Mouse (Mus musculus) testis, postnatal 10 days (tissue): ENCODE data around the gene Plekhh2.
"Not testable (repeated sequence)": the region's sequence is repeated elsewhere in the genome, so short reads cannot be mapped to it uniquely, and the experiment has no call there.

ENCODE experiments used
- DNase-seq: peaks from one replicate; pipeline ENCODE4 v3.0.0; 2021; ENCODE audit warnings: low spot score

Gene Plekhh2

GRCm38 (mm10) chr17:84512516-84513085 is 906 bp downstream of the Plekhh2 start:
- peak; percentile 49 for DNase-seq

- DNase-seq: no peak
These were observed 4.2 kb downstream of the Plekhh2 start for GRCm38 (mm10) chr17:84515901-84516300.

GRCm38 (mm10) chr17:84519346-84519745 is 7.7 kb downstream of the Plekhh2 start:
- DNase-seq: no peak

- DNase-seq: no peak
These were observed 8.4 kb downstream of the Plekhh2 start for GRCm38 (mm10) chr17:84520057-84520456.

- DNase-seq: no peak
These were observed 17.7 kb downstream of the Plekhh2 start for GRCm38 (mm10) chr17:84529356-84529755.

GRCm38 (mm10) chr17:84530202-84530796 is 18.6 kb downstream of the Plekhh2 start:
- no peak for DNase-seq

GRCm38 (mm10) chr17:84532909-84533499 is 21.3 kb downstream of the Plekhh2 start:
- DNase-seq: no peak

GRCm38 (mm10) chr17:84533841-84534240 is 22.1 kb downstream of the Plekhh2 start:
- DNase-seq: no peak

GRCm38 (mm10) chr17:84534632-84535031 is 22.9 kb downstream of the Plekhh2 start:
- DNase-seq: no peak

- DNase-seq: no peak
These were observed 23.5 kb downstream of the Plekhh2 start for GRCm38 (mm10) chr17:84535226-84535625.

GRCm38 (mm10) chr17:84537301-84537700 is 25.6 kb downstream of the Plekhh2 start:
- no peak for DNase-seq

- DNase-seq: no peak
These were observed 26.3 kb downstream of the Plekhh2 start for GRCm38 (mm10) chr17:84537966-84538365.

- DNase-seq: no peak
These were observed 28.9 kb downstream of the Plekhh2 start for GRCm38 (mm10) chr17:84540603-84541002.

GRCm38 (mm10) chr17:84550902-84551877 is 39.5 kb downstream of the Plekhh2 start:
- DNase-seq: no peak

GRCm38 (mm10) chr17:84552230-84552629 is 40.5 kb downstream of the Plekhh2 start:
- no peak for DNase-seq

GRCm38 (mm10) chr17:84564264-84564663 is 52.6 kb downstream of the Plekhh2 start:
- DNase-seq: not testable (repeated sequence)

GRCm38 (mm10) chr17:84565762-84566161 is 54.1 kb downstream of the Plekhh2 start:
- no peak for DNase-seq

- DNase-seq: no peak
These were observed 55.3 kb downstream of the Plekhh2 start for GRCm38 (mm10) chr17:84566773-84567555.

- DNase-seq: no peak
These were observed 57.1 kb downstream of the Plekhh2 start for GRCm38 (mm10) chr17:84568807-84569206.

- DNase-seq: no peak
These were observed 58.1 kb downstream of the Plekhh2 start for GRCm38 (mm10) chr17:84569770-84570169.

GRCm38 (mm10) chr17:84571629-84572028 is 59.9 kb downstream of the Plekhh2 start:
- DNase-seq: no peak

- no peak for DNase-seq
These were observed 61.6 kb downstream of the Plekhh2 start for GRCm38 (mm10) chr17:84573305-84573704.
